Mouse (Mus musculus) ES-E14 (cell line): Measurements from ENCODE around the gene Olfr693. TPM values are rescaled to one million over a fixed set of nuclear protein-coding genes. Genes with fewer than 3 reads are reported as not detected.
"Not testable (repeated sequence)": the region's sequence is repeated elsewhere in the genome, so short reads cannot be mapped to it uniquely, and the experiment has no call there.

Experiments
- DNase-seq: peaks from one replicate; pipeline ENCODE4 v3.0.0-alpha.2; 2013; ENCODE audit warnings: low read depth, low spot score
- H3K27ac ChIP-seq: 2 replicates; pipeline ENCODE4 v1.5.1; 2012; ENCODE audit warnings: low read depth, mild to moderate bottlenecking, low read length, moderate library complexity, mixed read lengths; ENCODE audit not compliant: poor library complexity, insufficient read depth, severe bottlenecking
- H3K36me3 ChIP-seq: 2 replicates; pipeline ENCODE4 v1.6.1; 2012; ENCODE audit warnings: mild to moderate bottlenecking, low read length, moderate library complexity, mixed read lengths; ENCODE audit not compliant: control insufficient read depth, poor library complexity, insufficient read depth, severe bottlenecking
- H3K4me1 ChIP-seq, 2 experiments: fragments of 150-350 bp in 1 of 2; sonication (generic) in 1 of 2; 2 replicates each; pipeline ENCODE4 v1.6.1; 2012; ENCODE audit warnings: low read length in 2 of 2, mild to moderate bottlenecking in 1 of 2, mixed read lengths in 1 of 2; ENCODE audit not compliant: control insufficient read depth in 2 of 2, insufficient read depth in 2 of 2, poor library complexity in 1 of 2
- H3K4me3 ChIP-seq, 2 experiments: fragments of 150-350 bp in 1 of 2; sonication (generic) in 1 of 2; 2 replicates each; pipeline ENCODE4 v1.5.1; 2012; ENCODE audit warnings: low read length in 2 of 2, low read depth in 1 of 2, mild to moderate bottlenecking in 1 of 2, mixed read lengths in 1 of 2; ENCODE audit not compliant: insufficient read depth in 1 of 2, poor library complexity in 1 of 2, severe bottlenecking in 1 of 2
- H3K9ac ChIP-seq: 2 replicates; pipeline ENCODE4 v1.6.1; 2012; ENCODE audit warnings: low read depth, mild to moderate bottlenecking, low read length, mixed read lengths; ENCODE audit not compliant: poor library complexity, insufficient read depth, severe bottlenecking
- H3K9me3 ChIP-seq: fragments of 150-350 bp; sonication (generic); 2 replicates; pipeline ENCODE4 v1.6.1; 2012; ENCODE audit warnings: low read depth, mild to moderate bottlenecking, low read length; ENCODE audit not compliant: control insufficient read depth, insufficient read depth
- CHD2 ChIP-seq: IDR thresholded peaks from 2 replicates; pipeline ENCODE4 v1.6.1; 2014; ENCODE audit warnings: mild to moderate bottlenecking, low read depth, low read length, inconsistent platforms
- HCFC1 ChIP-seq: IDR thresholded peaks from 2 replicates; pipeline ENCODE4 v1.6.1; 2012; ENCODE audit warnings: low read length, inconsistent platforms, borderline replicate concordance; ENCODE audit not compliant: insufficient read depth
- MAFK ChIP-seq: IDR thresholded peaks from 2 replicates; pipeline ENCODE4 v1.6.1; 2014; ENCODE audit warnings: mild to moderate bottlenecking, low read depth, low read length, inconsistent platforms; ENCODE audit not compliant: insufficient read depth
- ZC3H11A ChIP-seq: IDR thresholded peaks from 2 replicates; pipeline ENCODE4 v1.6.1; 2012; ENCODE audit warnings: low read depth, mild to moderate bottlenecking, inconsistent platforms, low read length, borderline replicate concordance
- ZNF384 ChIP-seq: IDR thresholded peaks from 2 replicates; pipeline ENCODE4 v1.6.1; 2012; ENCODE audit warnings: low read depth, low read length, inconsistent platforms
- in situ Hi-C, 2 experiments: fragments of 600-800 bp; cut with MboI; formaldehyde crosslinking; loops; one replicate each; pipeline ENCODE4 v1.15.1; 2025; ENCODE audit warnings: low sequenced_read_pairs in 2 of 2, inconsistent platforms in 1 of 2; ENCODE audit not compliant: unreplicated experiment in 2 of 2
- total RNA-seq: library from RNA; depleted of rRNA; stranded (reverse); fragments of 300-350 nt; gene quantifications from 2 replicates; pipeline ENCODE4 v1.2.3, GENCODE M21; 2012; rRNA removed

Gene Olfr693
- not detected in 2 replicates for total RNA-seq

DNA sequence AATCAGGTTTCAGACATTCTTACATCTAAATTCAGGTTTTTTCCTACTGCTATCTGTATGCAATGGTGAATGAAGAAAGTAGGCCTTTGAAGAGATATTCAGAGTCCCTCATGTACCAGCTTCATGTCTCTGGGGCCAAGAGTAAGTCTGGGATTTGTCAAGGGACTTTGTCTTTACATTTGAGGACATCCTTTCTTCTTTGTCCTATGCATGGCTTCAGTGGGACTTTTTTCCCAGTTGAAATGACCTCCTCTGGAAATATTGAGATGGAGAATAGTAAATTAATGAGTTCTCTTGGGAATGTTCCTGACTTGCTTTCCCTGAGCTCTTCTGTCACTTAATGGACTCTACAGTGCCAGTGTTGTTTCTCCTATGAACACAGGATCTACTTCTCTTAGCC lies at the start of gene Olfr693:
Gene Olfr693, minus strand, starts transcription at position 101 of the 400 bp plus-strand sequence.
- in situ Hi-C loops, result loop anchor here in 1 of 2 experiments (25.0 kb wide), 1 partner anchor 107 kb away; the partner anchor contains the start of gene Olfr699

DNA sequence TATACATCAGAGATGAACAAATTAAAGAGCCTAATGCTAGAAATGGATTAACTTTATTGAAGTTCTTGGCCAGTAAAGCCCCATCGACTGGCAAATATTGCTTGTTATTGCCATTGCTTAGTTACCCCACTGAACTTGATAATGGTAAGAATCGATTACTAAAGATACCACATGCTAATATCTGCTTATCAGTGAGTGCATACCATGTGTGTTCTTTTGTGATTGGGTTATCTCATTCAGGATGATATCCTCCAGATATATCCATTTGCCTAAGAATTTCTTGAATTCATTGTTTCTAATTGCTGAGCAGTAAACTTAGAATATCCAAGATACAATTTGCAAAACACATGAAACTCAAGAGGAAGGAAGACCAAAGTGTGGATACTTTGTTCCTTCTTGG lies 45.3 kb upstream of the Olfr693 start:
- H3K9ac ChIP-seq, H3K36me3 ChIP-seq, H3K9me3 ChIP-seq, H3K27ac ChIP-seq, in situ Hi-C loops, DNase-seq, H3K4me1 ChIP-seq, H3K4me3 ChIP-seq: not testable (repeated sequence)

More for the DNA sequence above, at the start of gene Olfr693:
- Histone ChIP-seq H3K9me3 (no peaks in the 10 kb centered on the region), H3K9ac (no peak within 1 kb of the TSS), H3K4me1 (no peaks in the 10 kb centered on the region), H3K27ac (no peak within 1 kb of the TSS), H3K36me3 (no peaks in the 10 kb centered on the region), H3K4me3 (no peak within 1 kb of the TSS)
- no peak for DNase-seq
- TF ChIP-seq MAFK (no peak), HCFC1 (no peak), CHD2 (no peak), ZC3H11A (no peak), ZNF384 (no peak)

DNA sequence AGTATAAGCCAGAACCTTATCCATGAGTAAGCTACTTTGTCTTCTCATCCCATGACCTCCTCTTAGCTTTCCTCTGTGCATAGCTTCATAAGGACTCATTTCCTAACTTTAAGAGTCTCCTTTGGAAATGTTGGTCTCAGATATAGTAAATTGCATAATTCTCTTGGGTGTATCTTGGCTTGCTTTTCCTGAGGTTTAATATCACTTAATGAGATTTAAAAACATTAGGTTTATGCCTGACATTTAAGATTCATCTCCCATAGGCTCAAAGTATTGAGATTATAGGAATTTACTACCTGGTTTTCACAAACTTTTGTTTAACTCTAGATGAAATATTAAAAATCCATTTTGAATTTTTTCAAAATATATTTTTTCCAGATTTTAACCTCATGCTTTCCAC lies 35.9 kb upstream of the Olfr693 start, which contains the start of gene Olfr695:
Gene Olfr695, minus strand, starts transcription at position 101 of the 400 bp plus-strand sequence.
- no peak within 1 kb of the TSS for H3K27ac ChIP-seq
- H3K36me3 ChIP-seq, result no peaks in the 10 kb centered on the region
- DNase-seq, result no peak
- in situ Hi-C loops, result no loop called here
- H3K4me3 ChIP-seq, result no peak within 1 kb of the TSS
- H3K9me3 ChIP-seq, result no peaks in the 10 kb centered on the region
- H3K9ac ChIP-seq, result no peak within 1 kb of the TSS
- TF ChIP-seq ZC3H11A (no peak), HCFC1 (no peak), MAFK (no peak), ZNF384 (no peak), CHD2 (no peak)
- no peaks in the 10 kb centered on the region for H3K4me1 ChIP-seq

DNA sequence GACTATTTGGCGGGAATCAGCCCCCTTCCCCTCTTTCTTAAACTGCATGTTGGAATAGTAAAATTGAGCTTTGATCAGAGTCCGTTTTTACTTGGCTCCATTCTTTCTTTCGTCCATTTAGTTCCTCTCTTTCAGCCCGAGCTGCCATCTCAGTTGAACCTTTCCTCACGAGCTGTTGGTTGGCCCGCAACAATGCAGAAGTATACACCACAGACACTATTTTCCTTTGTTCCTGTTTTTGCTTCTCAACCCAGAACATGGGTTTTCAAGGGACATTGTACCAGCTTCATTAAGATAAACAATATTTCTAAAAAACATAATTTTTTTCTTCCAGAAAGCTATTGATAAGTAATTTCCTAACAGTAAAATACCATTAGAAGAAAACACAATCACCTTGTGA lies 31.1 kb upstream of the Olfr693 start:
- DNase-seq, result no peak
- Histone ChIP-seq H3K9me3 (no peaks in the 10 kb centered on the region), H3K4me1 (no peaks in the 10 kb centered on the region), H3K4me3 (no peak overlapping the region), H3K36me3 (no peaks in the 10 kb centered on the region), H3K27ac (no peak overlapping the region), H3K9ac (no peak overlapping the region)
- TF ChIP-seq ZC3H11A, result no peak
- TF ChIP-seq CHD2, result no peak
- no peak for TF ChIP-seq MAFK
- in situ Hi-C loops, result no loop called here

DNA sequence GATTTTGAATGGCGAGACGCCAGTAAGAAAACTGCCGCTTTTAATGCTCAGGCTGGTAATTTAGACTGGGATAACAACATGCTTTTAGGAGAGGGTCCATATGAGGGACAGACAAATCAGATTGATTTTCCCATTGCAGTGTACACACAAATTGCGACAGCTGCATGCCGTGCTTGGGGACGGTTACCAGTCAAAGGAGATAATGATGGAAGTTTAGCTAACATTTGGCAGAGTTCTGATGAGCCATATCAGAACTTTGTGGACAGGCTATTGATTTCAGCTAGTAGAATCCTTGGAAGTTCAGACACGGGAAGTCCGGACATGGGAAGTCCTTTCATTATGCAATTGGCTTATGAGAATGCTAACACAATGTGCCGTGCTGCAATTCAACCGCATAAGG lies 27.3 kb upstream of the Olfr693 start:
- DNase-seq, in situ Hi-C loops, H3K4me3 ChIP-seq, H3K9me3 ChIP-seq, H3K27ac ChIP-seq, H3K36me3 ChIP-seq, H3K4me1 ChIP-seq, H3K9ac ChIP-seq: not testable (repeated sequence)
